Mouse (Mus musculus) left cerebral cortex, postnatal 25 days (tissue): ENCODE data around the gene H2al1e. TPM values are rescaled to one million over a fixed set of nuclear protein-coding genes. Genes with fewer than 3 reads are reported as not detected.
"Not testable (repeated sequence)": the region's sequence is repeated elsewhere in the genome, so short reads cannot be mapped to it uniquely, and the experiment has no call there.

Experiments used
- DNase-seq, 2 experiments: peaks; one replicate each; pipeline ENCODE4 v3.0.0; 2022; ENCODE audit warnings: low spot score in 2 of 2, mixed read lengths in 1 of 2
- intact Hi-C: fragments of 180-260 bp; cut with DNase I; formaldehyde crosslinking; loops from one replicate; pipeline ENCODE4 v1.15.1; 2025
- total RNA-seq, 2 experiments: library from RNA; stranded (reverse); gene quantifications; 2 replicates each; pipeline ENCODE4 v1.2.3; 2021

H2al1e gene
- total RNA-seq = not detected

- intact Hi-C loops, DNase-seq: not testable (repeated sequence)
Observed at GRCm38 (mm10) chrX:11311634-11312033, at the start of gene H2al1e. TSS of gene H2al1e (plus strand) at chrX:11311934.

DNA sequence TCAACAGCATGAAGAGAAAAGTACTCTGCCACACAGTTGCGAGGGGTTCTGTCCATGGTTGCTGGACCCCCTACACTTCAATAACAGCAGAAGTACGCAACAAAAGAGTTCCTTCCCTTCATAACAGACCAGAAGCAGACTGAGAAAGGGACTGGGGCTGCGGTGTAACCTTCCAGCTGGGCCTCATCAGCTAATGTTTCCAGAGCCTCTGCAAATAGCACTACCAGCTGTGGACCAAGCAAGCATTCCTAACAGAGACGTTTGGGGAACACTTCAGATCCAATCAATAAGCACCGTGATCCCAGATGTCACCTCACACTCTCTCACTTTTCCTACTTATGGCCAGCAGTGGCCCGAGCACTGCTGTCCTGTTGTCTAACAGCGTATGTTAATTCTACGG is 46.8 kb upstream of the H2al1e start:
- DNase-seq = no peak
- intact Hi-C loops = no loop called here

DNA sequence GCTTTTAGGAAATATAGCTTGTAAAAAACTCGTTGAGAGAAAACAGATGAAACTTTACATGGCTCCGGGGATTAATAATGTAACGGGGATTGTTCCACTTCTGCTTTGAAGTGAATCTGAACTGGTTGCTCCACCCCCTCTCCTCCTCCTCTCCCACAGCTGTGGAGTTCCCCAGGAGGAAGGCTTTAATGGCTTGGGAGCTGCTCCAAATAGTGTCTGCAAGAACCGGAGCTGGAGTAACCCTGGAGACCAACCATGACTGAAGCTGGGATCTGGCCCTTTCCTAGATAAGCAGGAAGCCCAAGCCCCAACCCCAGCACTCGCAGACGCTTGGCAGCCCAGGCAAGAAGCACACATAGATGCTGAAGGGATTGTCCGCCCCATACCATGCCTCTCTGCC is 43.9 kb upstream of the H2al1e start:
- intact Hi-C loops = no loop called here
- peak in 1 of 2 experiments; percentile 20 for DNase-seq

- intact Hi-C loops = no loop called here
- no peak for DNase-seq
Observed at GRCm38 (mm10) chrX:11269074-11269473, 42.7 kb upstream of the H2al1e start.

GRCm38 (mm10) chrX:11273190-11273589 is 38.5 kb upstream of the H2al1e start:
- no peak for DNase-seq
- intact Hi-C loops = no loop called here

DNA sequence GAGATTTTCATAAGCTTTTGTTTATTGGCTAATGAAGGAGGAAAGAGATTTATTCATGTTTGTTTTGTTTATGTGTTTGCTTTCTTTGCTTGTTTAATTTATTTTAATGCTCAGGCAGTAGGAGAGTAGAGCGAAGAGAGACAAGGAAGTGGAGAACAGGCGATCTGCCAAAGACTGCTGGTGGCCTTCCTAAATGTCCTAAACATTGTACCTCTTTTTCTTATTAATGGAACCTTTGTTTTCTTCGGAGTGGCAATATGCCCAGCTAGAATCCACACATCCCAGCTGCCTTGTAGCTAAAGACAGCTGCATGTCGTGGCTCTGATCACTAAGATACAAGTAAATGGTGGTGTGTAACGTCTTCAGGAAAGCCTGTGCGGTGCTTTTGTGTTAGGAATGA is 34.7 kb upstream of the H2al1e start:
- DNase-seq = no peak
- intact Hi-C loops = no loop called here

- intact Hi-C loops = no loop called here
- peak in 1 of 2 experiments; percentile 27 for DNase-seq
Observed at GRCm38 (mm10) chrX:11280741-11281140, 31.0 kb upstream of the H2al1e start.

DNA sequence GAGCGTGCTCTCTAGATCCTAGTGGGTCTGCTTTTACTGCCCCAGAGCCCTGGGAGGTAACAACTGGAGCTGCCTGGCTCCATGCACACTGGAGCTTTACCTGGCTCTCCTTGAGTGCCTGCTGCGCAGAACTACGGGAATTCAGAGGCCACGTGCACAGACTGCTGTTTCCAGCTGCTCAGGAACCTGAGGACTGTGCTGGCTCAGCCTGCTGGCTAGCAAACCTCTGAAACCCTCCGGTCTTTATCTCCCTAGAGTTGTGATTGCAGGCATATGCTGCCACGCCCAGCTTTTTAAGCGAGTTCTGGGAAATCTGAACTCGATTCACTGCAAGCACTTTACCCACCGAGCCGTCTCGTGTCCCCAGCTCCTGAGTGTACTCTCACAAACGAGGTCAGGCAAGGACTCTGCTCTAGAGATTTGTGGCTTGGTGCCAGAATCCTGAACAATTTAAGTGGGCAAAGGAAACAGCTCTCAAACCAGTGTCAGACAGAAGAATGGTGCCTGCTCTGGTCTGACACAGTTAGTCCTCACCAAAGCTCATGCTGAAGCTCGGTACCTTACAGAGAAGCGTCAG is 23.3 kb upstream of the H2al1e start:
- DNase-seq = no peak
- intact Hi-C loops = no loop called here

GRCm38 (mm10) chrX:11289244-11289643 is 22.5 kb upstream of the H2al1e start:
- intact Hi-C loops = no loop called here
- DNase-seq = no peak

DNA sequence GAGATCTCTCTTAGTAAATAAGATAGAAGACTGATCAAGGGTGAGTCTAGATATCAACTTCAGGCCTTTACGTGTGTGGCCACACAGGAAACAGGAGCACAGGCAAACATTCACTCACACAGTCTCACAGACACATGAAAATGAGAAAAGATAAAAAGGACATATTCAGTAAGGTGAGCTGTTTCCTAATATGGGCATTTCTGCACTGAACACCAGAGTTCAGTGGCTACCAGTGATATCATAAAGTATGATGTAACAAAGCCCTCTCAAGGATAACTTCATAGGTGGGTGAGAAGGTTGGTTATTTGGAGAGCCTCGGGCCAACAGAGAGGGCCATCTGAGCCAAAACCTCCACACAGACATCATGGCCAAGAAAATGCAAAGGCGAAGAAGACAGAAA is 12.8 kb upstream of the H2al1e start, which contains the start of gene H2al1a:
TSS of gene H2al1a (plus strand) at position 301 of the 400 bp plus-strand sequence.
- DNase-seq, intact Hi-C loops: not testable (repeated sequence)

DNA sequence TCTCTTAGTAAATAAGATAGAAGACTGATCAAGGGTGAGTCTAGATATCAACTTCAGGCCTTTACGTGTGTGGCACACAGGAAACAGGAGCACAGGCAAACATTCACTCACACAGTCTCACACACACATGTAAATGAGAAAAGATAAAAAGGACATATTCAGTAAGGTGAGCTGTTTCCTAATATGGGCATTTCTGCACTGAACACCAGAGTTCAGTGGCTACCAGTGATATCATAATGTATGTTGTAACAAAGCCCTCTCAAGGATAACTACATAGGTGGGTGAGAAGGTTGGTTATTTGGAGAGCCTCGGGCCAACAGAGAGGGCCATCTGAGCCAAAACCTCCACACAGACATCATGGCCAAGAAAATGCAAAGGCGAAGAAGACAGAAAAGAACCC is 9.6 kb upstream of the H2al1e start, which contains the start of gene H2al1b:
TSS of gene H2al1b (plus strand) at position 301 of the 400 bp plus-strand sequence.
- intact Hi-C loops, DNase-seq: not testable (repeated sequence)

DNA sequence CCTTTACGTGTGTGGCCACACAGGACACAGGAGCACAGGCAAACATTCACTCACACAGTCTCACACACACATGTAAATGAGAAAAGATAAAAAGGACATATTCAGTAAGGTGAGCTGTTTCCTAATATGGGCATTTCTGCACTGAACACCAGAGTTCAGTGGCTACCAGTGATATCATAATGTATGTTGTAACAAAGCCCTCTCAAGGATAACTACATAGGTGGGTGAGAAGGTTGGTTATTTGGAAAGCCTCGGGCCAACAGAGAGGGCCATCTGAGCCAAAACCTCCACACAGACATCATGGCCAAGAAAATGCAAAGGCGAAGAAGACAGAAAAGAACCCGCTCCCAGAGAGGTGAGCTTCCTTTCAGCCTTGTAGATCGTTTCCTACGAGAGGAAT is 6.4 kb upstream of the H2al1e start, which contains the start of gene H2al1c:
TSS of gene H2al1c (plus strand) at position 301 of the 400 bp plus-strand sequence.
- DNase-seq, intact Hi-C loops: not testable (repeated sequence)

GRCm38 (mm10) chrX:11308524-11308923 is 3.2 kb upstream of the H2al1e start, which contains the start of gene H2al1d:
TSS of gene H2al1d (plus strand) at chrX:11308824.
- intact Hi-C loops, DNase-seq: not testable (repeated sequence)

- DNase-seq, intact Hi-C loops: not testable (repeated sequence)
Observed at GRCm38 (mm10) chrX:11314858-11315257, 3.1 kb downstream of the H2al1e start, which contains the start of gene H2al1f. TSS of gene H2al1f (plus strand) at chrX:11315158.

- intact Hi-C loops, DNase-seq: not testable (repeated sequence)
Observed at GRCm38 (mm10) chrX:11317956-11318355, 6.2 kb downstream of the H2al1e start, which contains the start of gene H2al1g. TSS of gene H2al1g (plus strand) at chrX:11318256.

DNA sequence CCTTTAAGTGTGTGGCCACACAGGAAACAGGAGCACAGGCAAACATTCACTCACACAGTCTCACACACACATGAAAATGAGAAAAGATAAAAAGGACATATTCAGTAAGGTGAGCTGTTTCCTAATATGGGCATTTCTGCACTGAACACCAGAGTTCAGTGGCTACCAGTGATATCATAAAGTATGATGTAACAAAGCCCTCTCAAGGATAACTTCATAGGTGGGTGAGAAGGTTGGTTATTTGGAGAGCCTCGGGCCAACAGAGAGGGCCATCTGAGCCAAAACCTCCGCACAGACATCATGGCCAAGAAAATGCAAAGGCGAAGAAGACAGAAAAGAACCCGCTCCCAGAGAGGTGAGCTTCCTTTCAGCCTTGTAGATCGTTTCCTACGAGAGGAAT is 9.5 kb downstream of the H2al1e start, which contains the start of gene H2al1h:
TSS of gene H2al1h (plus strand) at position 301 of the 400 bp plus-strand sequence.
- intact Hi-C loops, DNase-seq: not testable (repeated sequence)

- intact Hi-C loops = not testable (repeated sequence)
Observed at GRCm38 (mm10) chrX:11324359-11324758, 12.6 kb downstream of the H2al1e start, which contains the start of gene H2al1i. TSS of gene H2al1i (plus strand) at chrX:11324659.

DNA sequence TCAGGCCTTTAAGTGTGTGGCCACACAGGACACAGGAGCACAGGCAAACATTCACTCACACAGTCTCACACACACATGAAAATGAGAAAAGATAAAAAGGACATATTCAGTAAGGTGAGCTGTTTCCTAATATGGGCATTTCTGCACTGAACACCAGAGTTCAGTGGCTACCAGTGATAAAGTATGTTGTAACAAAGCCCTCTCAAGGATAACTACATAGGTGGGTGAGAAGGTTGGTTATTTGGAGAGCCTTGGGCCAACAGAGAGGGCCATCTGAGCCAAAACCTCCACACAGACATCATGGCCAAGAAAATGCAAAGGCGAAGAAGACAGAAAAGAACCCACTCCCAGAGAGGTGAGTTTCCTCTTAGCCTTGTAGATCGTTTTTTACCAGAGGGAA is 15.8 kb downstream of the H2al1e start, which contains the start of gene H2al1j:
TSS of gene H2al1j (plus strand) at position 301 of the 400 bp plus-strand sequence.
- DNase-seq, intact Hi-C loops: not testable (repeated sequence)

More at GRCm38 (mm10) chrX:11324359-11324758, 12.6 kb downstream of the H2al1e start, which contains the start of gene H2al1i:
- not testable (repeated sequence) for DNase-seq

DNA sequence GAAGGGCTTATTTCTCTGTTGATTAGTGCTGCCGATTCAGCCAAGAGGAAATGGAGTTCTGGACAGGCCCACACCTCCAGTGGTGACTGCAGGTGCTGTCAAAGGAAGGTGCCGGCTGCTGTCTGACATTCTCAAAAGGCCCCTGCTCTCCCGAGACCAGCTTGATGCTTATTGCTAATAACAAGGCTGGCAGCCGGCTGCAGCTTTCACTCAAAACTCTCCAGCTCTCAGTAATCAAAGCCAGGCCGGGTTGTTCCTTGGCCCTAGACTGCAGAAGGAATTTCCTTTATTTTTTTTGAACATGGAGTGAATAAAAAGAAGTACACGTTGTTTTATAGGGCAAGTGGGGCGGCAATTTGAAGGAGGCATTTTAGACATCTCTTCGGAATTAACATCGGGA is 34.0 kb downstream of the H2al1e start:
- DNase-seq = peak in 1 of 2 experiments; percentile 6
- intact Hi-C loops = no loop called here

DNA sequence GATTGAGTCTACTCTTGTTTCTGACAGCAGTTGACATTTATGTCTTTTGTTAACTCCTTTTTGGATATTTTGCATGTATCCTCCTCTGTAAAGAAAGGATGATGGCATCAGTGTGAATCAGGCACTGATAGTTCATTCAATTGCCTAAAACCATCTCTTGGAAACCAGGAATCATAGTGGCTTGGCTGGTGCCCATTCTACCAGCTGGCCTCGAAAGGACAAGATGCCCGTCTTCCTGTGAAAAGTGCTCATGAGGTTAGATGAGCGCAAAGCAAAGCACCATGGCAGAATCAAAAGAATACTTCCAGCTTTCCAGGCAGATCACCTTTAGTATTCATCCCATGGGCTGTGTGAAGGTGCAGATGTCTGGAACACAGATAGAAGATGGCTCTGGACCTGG is 35.0 kb downstream of the H2al1e start:
- DNase-seq = no peak
- intact Hi-C loops = no loop called here

DNA sequence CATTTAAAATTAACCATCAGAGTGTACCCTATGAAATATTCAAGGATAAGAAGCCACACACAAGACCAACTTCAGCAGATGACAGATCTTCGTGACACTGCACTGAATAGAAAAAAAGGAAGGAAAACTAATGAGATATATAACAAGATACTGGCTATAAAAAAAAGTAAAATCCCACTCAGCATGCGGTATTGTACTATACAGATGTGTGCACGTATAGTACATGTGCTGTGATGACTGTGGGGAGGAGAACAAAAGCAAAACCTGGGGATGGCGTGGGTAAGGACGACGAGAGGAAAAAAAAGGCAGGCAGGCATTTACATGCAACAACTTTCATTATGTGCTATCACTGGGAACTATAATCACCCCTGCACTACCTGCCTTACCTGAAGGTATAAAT is 49.1 kb downstream of the H2al1e start:
- DNase-seq = no peak
- intact Hi-C loops = no loop called here
